In the genomic region with DNA sequence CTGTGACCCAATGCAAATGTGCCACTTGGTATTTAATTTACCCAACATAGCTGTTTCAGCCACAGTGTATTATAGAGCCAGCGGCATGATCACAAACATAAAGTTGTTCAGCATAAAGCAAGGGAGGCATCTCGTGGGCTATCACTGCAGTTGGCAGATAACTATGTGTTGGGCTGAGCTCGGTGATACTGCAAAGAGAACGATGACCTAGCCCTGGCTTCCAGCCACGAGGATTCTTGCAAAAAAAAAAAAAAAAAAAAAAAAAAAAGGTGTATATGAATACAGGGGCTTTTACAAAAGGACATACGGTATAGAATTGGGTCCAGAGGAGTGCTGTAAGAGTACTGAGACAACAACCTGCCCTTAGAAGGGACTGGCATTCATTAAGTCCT, we compare ENCODE assay signal across 11 mouse cellular contexts. TPM values are rescaled to one million over a fixed set of nuclear protein-coding genes. Genes with fewer than 3 reads are reported as not detected.
A peak's percentile ranks its signal among the peaks of the same experiment; 100 is the strongest.
DNase-seq lines count a peak whose midpoint lies in the region; ATAC-seq lines count a peak whose summit lies in the region.
"Had no signal": no experiment of that assay in that cellular context is flagged by ENCODE, and none has a peak within 500 bp of the region (broad histone marks: within the 10 kb centered on the region; RNA-seq: fewer than 3 reads in every experiment).

No protein-coding gene starts in this region.

- ATAC-seq in heart, embryonic 11.5 days (replicated peaks; ENCODE audit: insufficient number of reproducible peaks, low FRiP score, low TSS enrichment), result no peak
- no peak for ATAC-seq in limb, embryonic 12.5 days (ENCODE audit: insufficient number of reproducible peaks, insufficient read depth, low FRiP score, low TSS enrichment, low read depth)
- no peak for ATAC-seq in forebrain, embryonic 11.5 days (replicated peaks; ENCODE audit: low FRiP score)
- ATAC-seq in midbrain, embryonic 11.5 days (ENCODE audit: low FRiP score), result no peak

- no peak overlapping the region for H3K9ac ChIP-seq in heart, embryonic 11.5 days (ENCODE audit: low read depth, low read length)
- H3K9ac ChIP-seq in limb, embryonic 12.5 days (replicated peaks), result no peak overlapping the region
- 0 out of 2 replicates have a peak overlapping the region, but pooled peaks have one; percentile 17 for H3K9ac ChIP-seq in forebrain, embryonic 11.5 days (ENCODE audit: low read length)
- H3K9ac ChIP-seq in midbrain, embryonic 11.5 days (ENCODE audit: low read length), result no peak overlapping the region
- H3K9ac ChIP-seq: limb, embryonic 15.5 days had no signal

- no peaks in the 10 kb centered on the region for H3K9me3 ChIP-seq in heart, embryonic 11.5 days (replicated peaks; ENCODE audit: control insufficient read depth, low read length)
- no peaks in the 10 kb centered on the region for H3K9me3 ChIP-seq in limb, embryonic 12.5 days
- no peaks in the 10 kb centered on the region for H3K9me3 ChIP-seq in limb, embryonic 10.5 days (replicated peaks)
- H3K9me3 ChIP-seq in forebrain, embryonic 11.5 days (ENCODE audit: control insufficient read depth, low read length), result no peaks in the 10 kb centered on the region
- no peaks in the 10 kb centered on the region for H3K9me3 ChIP-seq in midbrain, embryonic 11.5 days (ENCODE audit: control insufficient read depth, low read length)
- H3K9me3 ChIP-seq: limb, embryonic 15.5 days had no signal

- DNase-seq in heart, adult 8-10 months (ENCODE audit: low spot score), result no peak
- DNase-seq in limb, embryonic 10.5 days (ENCODE audit: low spot score), result no peak
- DNase-seq in forebrain, embryonic 11.5 days (ENCODE audit: low spot score), result no peak
- peak; percentile 85 for DNase-seq in midbrain, embryonic 11.5 days (ENCODE audit: low spot score, missing footprints)
- no peak for DNase-seq in spleen, postnatal 14 days (ENCODE audit: low spot score in 2 of 2)
- DNase-seq in thymus, postnatal 36 days, result no peak
- DNase-seq: gastrocnemius, postnatal 10 days; kidney, adult 8-10 months had no signal

- no peaks in the 10 kb centered on the region for H3K36me3 ChIP-seq in heart, embryonic 11.5 days (ENCODE audit: control insufficient read depth, insufficient read depth, low read length)
- H3K36me3 ChIP-seq in limb, embryonic 12.5 days, result no peaks in the 10 kb centered on the region
- H3K36me3 ChIP-seq in limb, embryonic 10.5 days, result no peaks in the 10 kb centered on the region
- no peaks in the 10 kb centered on the region for H3K36me3 ChIP-seq in forebrain, embryonic 11.5 days (ENCODE audit: control insufficient read depth, insufficient read depth, low read length)
- no peaks in the 10 kb centered on the region for H3K36me3 ChIP-seq in midbrain, embryonic 11.5 days (ENCODE audit: control insufficient read depth, insufficient read depth, low read length)
- H3K36me3 ChIP-seq: limb, embryonic 15.5 days had no signal

- H3K27me3 ChIP-seq in heart, embryonic 11.5 days (ENCODE audit: control insufficient read depth, insufficient read depth, low read length), result 0 out of 2 replicates have a peak, but pooled peaks cover 2% of the 10 kb centered on the region
- no peaks in the 10 kb centered on the region for H3K27me3 ChIP-seq in limb, embryonic 12.5 days
- H3K27me3 ChIP-seq in limb, embryonic 10.5 days (ENCODE audit: low read depth, poor library complexity, severe bottlenecking), result no peaks in the 10 kb centered on the region
- H3K27me3 ChIP-seq in forebrain, embryonic 11.5 days (ENCODE audit: control insufficient read depth, insufficient read depth, low read length), result no peaks in the 10 kb centered on the region
- H3K27me3 ChIP-seq in midbrain, embryonic 11.5 days (ENCODE audit: control insufficient read depth, insufficient read depth, low read length), result no peaks in the 10 kb centered on the region; the same call in 1 of the 2 replicates
- H3K27me3 ChIP-seq: limb, embryonic 15.5 days had no signal

- H3K4me1 ChIP-seq in heart, embryonic 11.5 days (ENCODE audit: control insufficient read depth, insufficient read depth, low read length), result no peaks in the 10 kb centered on the region; the same call in 1 of the 2 replicates
- H3K4me1 ChIP-seq in limb, embryonic 12.5 days (replicated peaks), result peaks cover 12% of the 10 kb centered on the region; the same call in 1 of the 2 replicates
- H3K4me1 ChIP-seq in limb, embryonic 10.5 days, result peaks cover 12% of the 10 kb centered on the region
- H3K4me1 ChIP-seq in forebrain, embryonic 11.5 days (replicated peaks; ENCODE audit: control insufficient read depth, insufficient read depth, low read length), result 0 out of 2 replicates have a peak, but pooled peaks cover 3% of the 10 kb centered on the region
- peaks cover 5% of the 10 kb centered on the region for H3K4me1 ChIP-seq in midbrain, embryonic 11.5 days (ENCODE audit: control insufficient read depth, insufficient read depth, low read length)

- H3K4me2 ChIP-seq in heart, embryonic 11.5 days, result peak overlapping the region; percentile 38; the same call in 1 of the 2 replicates
- peak overlapping the region; percentile 41 for H3K4me2 ChIP-seq in limb, embryonic 12.5 days
- H3K4me2 ChIP-seq in forebrain, embryonic 11.5 days (ENCODE audit: low read depth, low read length, severe bottlenecking), result peak overlapping the region; percentile 32; the same call in 1 of the 2 replicates
- H3K4me2 ChIP-seq in midbrain, embryonic 11.5 days, result no peak overlapping the region
- H3K4me2 ChIP-seq: limb, embryonic 15.5 days had no signal

- WGBS in heart, embryonic 11.5 days (ENCODE audit: insufficient replicate concordance), result 37% methylated on average over 6 of the region's 6 CpGs
- WGBS in limb, embryonic 12.5 days, result 76% methylated on average over 6 of the region's 6 CpGs
- 81% methylated on average over 6 of the region's 6 CpGs for WGBS in limb, embryonic 10.5 days
- 52% methylated on average over 6 of the region's 6 CpGs for WGBS in forebrain, embryonic 11.5 days
- WGBS in midbrain, embryonic 11.5 days, result 59% methylated on average over 6 of the region's 6 CpGs

- no peak overlapping the region for H3K27ac ChIP-seq in heart, embryonic 11.5 days (ENCODE audit: low read depth, low read length)
- no peak overlapping the region for H3K27ac ChIP-seq in limb, embryonic 12.5 days
- H3K27ac ChIP-seq in limb, embryonic 10.5 days, result no peak overlapping the region
- no peak overlapping the region for H3K27ac ChIP-seq in forebrain, embryonic 11.5 days (ENCODE audit: low read depth, low read length)
- no peak overlapping the region for H3K27ac ChIP-seq in midbrain, embryonic 11.5 days (ENCODE audit: low read depth, low read length)
- H3K27ac ChIP-seq: limb, embryonic 15.5 days had no signal

- no peak overlapping the region for H3K4me3 ChIP-seq in heart, embryonic 11.5 days (ENCODE audit: low read depth, low read length)
- 0 out of 2 replicates have a peak overlapping the region, but pooled peaks have one; percentile 7 for H3K4me3 ChIP-seq in limb, embryonic 12.5 days (replicated peaks)
- no peak overlapping the region for H3K4me3 ChIP-seq in limb, embryonic 10.5 days
- no peak overlapping the region for H3K4me3 ChIP-seq in forebrain, embryonic 11.5 days (ENCODE audit: low read depth, low read length)
- H3K4me3 ChIP-seq in midbrain, embryonic 11.5 days (ENCODE audit: low read depth, low read length), result no peak overlapping the region
- H3K4me3 ChIP-seq: limb, embryonic 15.5 days had no signal

RNA-seq across cellular contexts. Expression of a gene that starts 15.0 kb away (rescaled TPM):
- 3.0 and 4.1 TPM in 2 replicates for polyA plus RNA-seq in heart, embryonic 11.5 days (2014; fragmentation: Nextera tagmentation; extraction: Ambion mirVana)
- total RNA-seq in heart, adult 8-10 months (2022), result 1 to 10 TPM; 1.3 to 2.7 (median 1.4) TPM
- 1.5 and 2.5 TPM in 2 replicates for polyA plus RNA-seq in limb, embryonic 12.5 days (2016; fragmentation: Nextera tagmentation; extraction: Ambion mirVana)
- 0.43 and 1.1 TPM in 2 replicates for polyA plus RNA-seq in limb, embryonic 10.5 days (2016; fragmentation: Nextera tagmentation; extraction: Ambion mirVana)
- polyA plus RNA-seq in forebrain, embryonic 11.5 days (2014; fragmentation: Nextera tagmentation; extraction: Ambion mirVana), result 1.7 and 1.9 TPM in 2 replicates
- 1.4 and 1.7 TPM in 2 replicates for polyA plus RNA-seq in midbrain, embryonic 11.5 days (2014; fragmentation: Nextera tagmentation; extraction: Ambion mirVana)
